Mouse (Mus musculus) embryonic fibroblast, embryonic 13.5 days (primary cell): Measurements from ENCODE around the gene Enpp5.

Experiments
- CTCF ChIP-seq: IDR thresholded peaks from 2 replicates; pipeline ENCODE4 v1.5.1; 2011; ENCODE audit warnings: mild to moderate bottlenecking, control low read depth, low read length, moderate library complexity, borderline replicate concordance; ENCODE audit not compliant: insufficient read depth
- POLR2A ChIP-seq: IDR thresholded peaks from 2 replicates; pipeline ENCODE4 v1.6.1; 2011; ENCODE audit warnings: low read depth, mild to moderate bottlenecking, control low read depth, low read length, moderate library complexity

DNA sequence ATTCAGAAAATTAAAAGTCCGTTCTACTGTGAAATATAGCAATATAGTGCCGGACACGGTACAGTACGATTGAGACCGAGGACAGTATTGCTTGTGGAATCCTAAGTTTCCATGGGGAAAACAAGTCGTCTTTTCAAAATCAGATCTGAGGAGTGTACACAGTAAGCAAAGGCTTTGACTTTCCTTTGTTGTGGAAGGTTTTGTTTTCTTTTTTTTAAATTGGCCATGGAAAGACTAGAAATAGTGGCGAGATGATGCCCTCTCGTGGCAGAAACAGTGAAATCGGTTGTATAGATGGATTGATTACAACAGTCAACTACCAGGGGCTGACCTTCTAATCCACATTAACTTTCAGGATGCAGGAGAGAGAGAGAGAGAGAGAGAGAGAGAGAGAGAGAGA, 40.0 kb upstream of the Enpp5 start:
- TF ChIP-seq CTCF (no peak), POLR2A (no peak)
